8 mouse cellular contexts compared by ENCODE assay signal in genomic region chr3:146500003-146500809, GRCm38 (mm10). TPM values are rescaled to one million over a fixed set of nuclear protein-coding genes. Genes with fewer than 3 reads are reported as not detected.
A peak's percentile ranks its signal among the peaks of the same experiment; 100 is the strongest.
DNase-seq lines count a peak whose midpoint lies in the region; ATAC-seq and TF ChIP-seq lines count a peak whose summit lies in the region.

No protein-coding gene starts in this region.

- peak overlapping the region; percentile 65 for H3K4me2 ChIP-seq in intestine, embryonic 15.5 days (replicated peaks)
- H3K4me2 ChIP-seq in liver, postnatal 0 days (ENCODE audit: low read depth, low read length) = peak overlapping the region; percentile 81
- H3K4me2 ChIP-seq in neural tube, embryonic 11.5 days (ENCODE audit: low read depth) = peak overlapping the region; percentile 77

- TF ChIP-seq EP300 in liver, postnatal 0 days (IDR thresholded peaks at IDR 0.05; ENCODE audit: low read depth) = no peak

- peak overlapping the region; percentile 90 for H3K4me3 ChIP-seq in E14TG2a.4 (replicated peaks; ENCODE audit: low read length)
- H3K4me3 ChIP-seq in gastrocnemius, adult 2 months = peak overlapping the region; percentile 99
- H3K4me3 ChIP-seq in intestine, embryonic 15.5 days (replicated peaks) = peak overlapping the region; percentile 87
- H3K4me3 ChIP-seq in liver, postnatal 0 days (ENCODE audit: low read depth, low read length) = peak overlapping the region; percentile 79
- peak overlapping the region; percentile 77 for H3K4me3 ChIP-seq in neural tube, embryonic 11.5 days (ENCODE audit: low read depth, low read length)

- peaks cover 35% of the 10 kb centered on the region for H3K4me1 ChIP-seq in E14TG2a.4 (replicated peaks; ENCODE audit: low read depth, low read length)
- peaks cover 18% of the 10 kb centered on the region for H3K4me1 ChIP-seq in intestine, embryonic 15.5 days (replicated peaks)
- peaks cover 26% of the 10 kb centered on the region for H3K4me1 ChIP-seq in liver, postnatal 0 days (ENCODE audit: insufficient read depth)
- H3K4me1 ChIP-seq in neural tube, embryonic 11.5 days (ENCODE audit: control insufficient read depth, insufficient read depth, low read length) = peaks cover 17% of the 10 kb centered on the region

- TF ChIP-seq CTCF in E14TG2a.4 (conservative IDR thresholded peaks at IDR 0.05; ENCODE audit: low read length) = no peak
- TF ChIP-seq CTCF in gastrocnemius, adult 2 months (IDR thresholded peaks at IDR 0.05) = no peak
- no peak for TF ChIP-seq CTCF in liver, postnatal 0 days (IDR thresholded peaks at IDR 0.05; ENCODE audit: low read depth)

- H3K36me3 ChIP-seq in E14TG2a.4 (ENCODE audit: insufficient read depth, low read length) = peaks cover 42% of the 10 kb centered on the region
- peaks cover 5% of the 10 kb centered on the region; the same call in 1 of the 2 replicates for H3K36me3 ChIP-seq in intestine, embryonic 15.5 days
- peaks cover 18% of the 10 kb centered on the region for H3K36me3 ChIP-seq in liver, postnatal 0 days (replicated peaks; ENCODE audit: insufficient read depth, low read length)
- no peaks in the 10 kb centered on the region for H3K36me3 ChIP-seq in neural tube, embryonic 11.5 days (ENCODE audit: control insufficient read depth, insufficient read depth, low read length)

- H3K9ac ChIP-seq in intestine, embryonic 15.5 days = peak overlapping the region; percentile 92
- peak overlapping the region; percentile 94 for H3K9ac ChIP-seq in liver, postnatal 0 days (replicated peaks)
- H3K9ac ChIP-seq in neural tube, embryonic 11.5 days (ENCODE audit: low read length) = peak overlapping the region; percentile 83

- under 1% methylated on average over 57 of the region's 57 CpGs for WGBS in intestine, embryonic 15.5 days
- under 1% methylated on average over 54 of the region's 57 CpGs for WGBS in liver, postnatal 0 days (ENCODE audit: insufficient replicate concordance)
- WGBS in neural tube, embryonic 11.5 days = under 1% methylated on average over 57 of the region's 57 CpGs

- ATAC-seq in intestine, embryonic 15.5 days = peak; percentile 74
- peak; percentile 53 for ATAC-seq in liver, postnatal 0 days
- peak; percentile 82 for ATAC-seq in neural tube, embryonic 11.5 days (ENCODE audit: insufficient read depth, low FRiP score, low TSS enrichment)

- no peaks in the 10 kb centered on the region for H3K9me3 ChIP-seq in E14TG2a.4 (ENCODE audit: low read length)
- no peaks in the 10 kb centered on the region for H3K9me3 ChIP-seq in intestine, embryonic 15.5 days
- no peaks in the 10 kb centered on the region for H3K9me3 ChIP-seq in liver, postnatal 0 days (ENCODE audit: low read length)
- no peaks in the 10 kb centered on the region for H3K9me3 ChIP-seq in neural tube, embryonic 11.5 days (ENCODE audit: control insufficient read depth, low read length)

- H3K27me3 ChIP-seq in E14TG2a.4 (ENCODE audit: insufficient read depth, low read length) = no peaks in the 10 kb centered on the region
- no peaks in the 10 kb centered on the region for H3K27me3 ChIP-seq in intestine, embryonic 15.5 days (replicated peaks)
- no peaks in the 10 kb centered on the region for H3K27me3 ChIP-seq in liver, postnatal 0 days (ENCODE audit: insufficient read depth, low read length)
- no peaks in the 10 kb centered on the region for H3K27me3 ChIP-seq in neural tube, embryonic 11.5 days (ENCODE audit: control insufficient read depth, insufficient read depth, low read length)

- peak; percentile 82 for DNase-seq in 3134 (ENCODE audit: extremely low read depth, insufficient read length, low spot score)
- peak; percentile 57 for DNase-seq in c-Kit-positive CD71-positive TER-119-positive erythroid progenitor cells, embryonic 14.5 days (ENCODE audit: low spot score)
- DNase-seq in gastrocnemius, adult 2 months = peak; percentile 75
- DNase-seq in liver, postnatal 0 days = peak; percentile 72
- DNase-seq in neural tube, embryonic 11.5 days (ENCODE audit: low spot score) = peak; percentile 79
- peak; percentile 80 for DNase-seq in thymus, postnatal 4 days

- intact Hi-C loops in gastrocnemius, adult 2 months (cut with DNase I) = loop anchor here (2.0 kb wide), 1 partner anchor 21 kb away; the partner anchor contains the start of gene Rpf1

- H3K27ac ChIP-seq in gastrocnemius, adult 2 months = peak overlapping the region; percentile 99
- H3K27ac ChIP-seq in intestine, embryonic 15.5 days = peak overlapping the region; percentile 96
- peak overlapping the region; percentile 97 for H3K27ac ChIP-seq in liver, postnatal 0 days (ENCODE audit: low read depth)
- peak overlapping the region; percentile 72 for H3K27ac ChIP-seq in neural tube, embryonic 11.5 days (ENCODE audit: low read depth, low read length)

RNA-seq across cellular contexts. Expression of gene Gng5, which starts 0.6 kb away (rescaled TPM):
- total RNA-seq in gastrocnemius, adult 2 months (2021) = 100 to 1,000 TPM; 409 to 580 TPM
- polyA plus RNA-seq in intestine, embryonic 15.5 days (2015; fragmentation: Nextera tagmentation; extraction: Ambion mirVana) = 999 and 1,061 TPM in 2 replicates
- polyA plus RNA-seq in liver, postnatal 0 days (2015; fragmentation: Nextera tagmentation; extraction: Ambion mirVana) = 764 and 778 TPM in 2 replicates
- 956 and 1,018 TPM in 2 replicates for polyA plus RNA-seq in neural tube, embryonic 11.5 days (2014; fragmentation: Nextera tagmentation; extraction: Ambion mirVana)

RNA-seq across cellular contexts. Expression of gene Spata1, which starts 0.7 kb away (rescaled TPM):
- 1 to 10 TPM; 4.4 to 5.4 TPM for total RNA-seq in gastrocnemius, adult 2 months (2021)
- polyA plus RNA-seq in intestine, embryonic 15.5 days (2015; fragmentation: Nextera tagmentation; extraction: Ambion mirVana) = 2.8 and 2.9 TPM in 2 replicates
- polyA plus RNA-seq in liver, postnatal 0 days (2015; fragmentation: Nextera tagmentation; extraction: Ambion mirVana) = 0.62 and 1.5 TPM in 2 replicates
- polyA plus RNA-seq in neural tube, embryonic 11.5 days (2014; fragmentation: Nextera tagmentation; extraction: Ambion mirVana) = 4.8 and 5.7 TPM in 2 replicates

RNA-seq across cellular contexts. Expression of gene Rpf1, which starts 21.0 kb away (rescaled TPM):
- 10 to 100 TPM; 12.3 to 12.8 TPM for total RNA-seq in gastrocnemius, adult 2 months (2021)
- 48.8 and 56.3 TPM in 2 replicates for polyA plus RNA-seq in intestine, embryonic 15.5 days (2015; fragmentation: Nextera tagmentation; extraction: Ambion mirVana)
- 24.0 and 24.6 TPM in 2 replicates for polyA plus RNA-seq in liver, postnatal 0 days (2015; fragmentation: Nextera tagmentation; extraction: Ambion mirVana)
- polyA plus RNA-seq in neural tube, embryonic 11.5 days (2014; fragmentation: Nextera tagmentation; extraction: Ambion mirVana) = 65.1 and 69.8 TPM in 2 replicates

RNA-seq across cellular contexts. Expression of gene Ctbs, which starts 50.6 kb away (rescaled TPM):
- total RNA-seq in gastrocnemius, adult 2 months (2021) = 1 to 10 TPM; 4.1 to 4.5 TPM
- 10.1 and 11.3 TPM in 2 replicates for polyA plus RNA-seq in intestine, embryonic 15.5 days (2015; fragmentation: Nextera tagmentation; extraction: Ambion mirVana)
- polyA plus RNA-seq in liver, postnatal 0 days (2015; fragmentation: Nextera tagmentation; extraction: Ambion mirVana) = 8.3 and 9.9 TPM in 2 replicates
- polyA plus RNA-seq in neural tube, embryonic 11.5 days (2014; fragmentation: Nextera tagmentation; extraction: Ambion mirVana) = 5.3 and 5.5 TPM in 2 replicates

Comparison
In these comparisons a context has a peak if more than half of its experiments do, and no peak if none do; other contexts are left out.
1. Peak in every context shown above with its lines: DNase-seq, ATAC-seq, H3K4me3 ChIP-seq and H3K27ac ChIP-seq.